Mouse (Mus musculus): Measurements from ENCODE around the gene Scube3. TPM values are rescaled to one million over a fixed set of nuclear protein-coding genes. Genes with fewer than 3 reads are reported as not detected.

Gene Scube3
- total RNA-seq (2021) = 1 to 10 TPM; 1.1 TPM
- long read RNA-seq, experiment 1, partial matches to known transcripts = 0 of 3 reads
- long read RNA-seq, experiment 1, other reads (novel, unspliced or antisense) = 3 of 3 reads
- long read RNA-seq, experiment 2 = 0 reads

DNA sequence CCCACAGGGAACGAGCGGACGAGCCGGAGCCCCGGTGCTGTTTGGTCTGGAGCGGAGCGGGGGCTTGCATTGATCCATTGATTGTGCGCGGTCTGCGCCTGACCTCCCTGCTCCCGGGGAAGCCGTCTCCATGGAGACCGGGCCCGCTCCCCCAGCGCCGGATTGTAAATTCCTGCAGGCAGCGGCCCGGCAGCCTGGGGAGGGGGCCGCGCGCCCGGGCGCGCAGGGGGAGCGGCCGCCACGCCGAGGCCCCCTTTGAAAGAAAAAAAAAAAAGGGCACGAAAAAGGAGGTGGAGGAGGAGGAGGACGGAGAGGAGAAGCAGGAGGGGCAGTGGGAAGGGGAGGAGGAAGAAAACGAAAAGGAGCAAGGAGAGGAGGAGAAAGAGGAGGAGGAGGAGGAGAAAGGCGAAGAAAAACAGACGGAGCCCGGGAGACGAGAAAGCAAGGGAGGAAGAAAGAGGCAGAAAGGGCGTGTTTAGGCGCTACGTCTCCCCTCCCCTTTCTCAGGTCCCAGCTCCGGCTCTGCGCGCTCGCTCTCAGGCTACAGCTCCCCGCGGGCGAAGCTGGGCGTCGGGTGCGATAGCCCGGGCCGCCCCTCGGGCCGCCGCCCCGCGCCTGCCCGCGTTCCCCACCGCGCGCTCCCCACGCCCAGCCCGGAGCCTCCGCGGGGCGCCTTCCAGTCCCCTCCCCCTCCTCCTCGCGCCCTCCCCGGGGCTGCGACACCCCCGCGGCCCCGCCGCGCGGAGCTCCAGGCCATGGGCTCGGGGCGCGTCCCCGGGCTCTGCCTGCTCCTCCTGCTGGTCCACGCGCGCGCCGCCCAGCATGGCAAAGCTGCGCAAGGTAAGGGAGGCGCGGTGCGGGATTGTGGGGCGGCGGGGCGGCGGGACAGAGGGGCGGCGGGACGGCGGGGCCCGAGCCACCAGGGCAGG, at the start of gene Scube3:
TSS of gene Scube3 (plus strand) at position 371 of the 929 bp plus-strand sequence.
- no peak for TF ChIP-seq CTCF (conservative IDR thresholded peaks at IDR 0.05)
- H3K4me3 ChIP-seq = peak within 1 kb of the TSS; percentile 46
- no peak for DNase-seq (ENCODE audit: low spot score in 2 of 2)
- H3K27ac ChIP-seq = no peak within 1 kb of the TSS

DNA sequence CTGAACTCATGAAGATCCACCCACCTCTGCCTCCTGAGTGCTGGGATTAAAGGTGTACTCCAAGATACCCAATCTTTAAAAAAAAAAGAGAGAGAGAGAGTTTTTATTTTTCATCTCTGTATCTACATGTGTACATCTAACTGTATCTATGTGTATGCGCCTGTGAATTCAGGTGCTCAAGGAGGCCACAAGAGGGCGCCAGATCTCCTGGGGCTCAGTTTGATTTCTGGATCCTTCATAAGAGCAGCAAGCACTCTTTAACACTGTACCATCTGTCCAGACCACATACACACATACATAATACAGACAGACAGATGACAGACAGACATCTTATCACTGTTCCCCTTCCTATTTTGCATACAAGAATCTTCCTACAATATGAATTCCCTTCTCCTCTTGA, 49.6 kb upstream of the Scube3 start:
- Histone ChIP-seq H3K27ac (no peak overlapping the region), H3K4me3 (no peak overlapping the region)
- no peak for DNase-seq (ENCODE audit: low spot score in 2 of 2)
- peak; percentile 45 for TF ChIP-seq CTCF (conservative IDR thresholded peaks at IDR 0.05)

DNA sequence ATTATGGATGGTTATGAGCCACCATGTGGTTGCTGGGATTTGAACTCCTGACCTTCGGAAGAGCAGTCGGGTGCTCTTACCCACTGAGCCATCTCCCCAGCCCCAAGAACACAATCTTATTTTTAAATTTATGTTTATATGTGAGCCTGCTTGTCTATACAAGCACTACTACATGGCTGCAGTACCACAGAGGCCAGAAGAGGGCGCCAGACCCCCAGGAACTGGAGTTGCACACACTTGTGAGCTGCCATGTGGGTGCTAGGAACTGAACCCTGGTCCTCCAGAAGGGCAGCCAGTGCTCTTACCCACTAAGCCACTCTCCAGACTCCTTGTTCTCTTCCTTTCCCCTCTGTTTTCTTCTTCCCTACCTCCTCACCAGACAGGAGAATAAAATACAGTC, 48.1 kb upstream of the Scube3 start:
- peak; percentile 48 for TF ChIP-seq CTCF (conservative IDR thresholded peaks at IDR 0.05)
- DNase-seq (ENCODE audit: low spot score in 2 of 2) = no peak
- H3K4me3 ChIP-seq = no peak overlapping the region
- H3K27ac ChIP-seq = no peak overlapping the region

- TF ChIP-seq CTCF (conservative IDR thresholded peaks at IDR 0.05) = no peak
- DNase-seq (ENCODE audit: low spot score in 2 of 2) = no peak
- Histone ChIP-seq H3K4me3 (no peak overlapping the region), H3K27ac (no peak overlapping the region)
Observed at GRCm38 (mm10) chr17:28096418-28096817, 45.5 kb upstream of the Scube3 start.

GRCm38 (mm10) chr17:28097308-28097707, 44.6 kb upstream of the Scube3 start:
- no peak for TF ChIP-seq CTCF (conservative IDR thresholded peaks at IDR 0.05)
- Histone ChIP-seq H3K4me3 (no peak overlapping the region), H3K27ac (no peak overlapping the region)
- no peak for DNase-seq (ENCODE audit: low spot score in 2 of 2)

DNA sequence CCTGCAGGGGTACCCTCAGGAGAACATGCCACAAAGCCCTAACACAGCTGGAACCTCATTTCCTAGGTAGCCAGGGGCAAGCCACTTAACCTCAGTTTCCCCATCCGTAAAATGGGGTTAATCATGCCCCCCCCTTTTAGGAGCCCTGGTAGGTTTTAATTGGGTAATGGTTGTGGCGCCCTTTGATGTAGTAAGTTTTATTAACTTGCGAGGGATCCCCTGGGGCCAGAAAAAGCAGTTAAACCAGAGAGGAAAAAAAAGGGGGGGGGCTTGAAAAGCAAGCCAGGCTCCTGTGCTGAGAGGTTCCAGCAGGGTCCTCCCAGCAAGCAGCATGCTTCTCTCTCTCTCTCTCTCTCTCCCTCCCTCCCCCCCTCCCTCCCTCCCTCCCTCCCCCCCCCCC, 42.9 kb upstream of the Scube3 start:
- H3K4me3 ChIP-seq = no peak overlapping the region
- H3K27ac ChIP-seq = no peak overlapping the region
- no peak for DNase-seq (ENCODE audit: low spot score in 2 of 2)
- no peak for TF ChIP-seq CTCF (conservative IDR thresholded peaks at IDR 0.05)

DNA sequence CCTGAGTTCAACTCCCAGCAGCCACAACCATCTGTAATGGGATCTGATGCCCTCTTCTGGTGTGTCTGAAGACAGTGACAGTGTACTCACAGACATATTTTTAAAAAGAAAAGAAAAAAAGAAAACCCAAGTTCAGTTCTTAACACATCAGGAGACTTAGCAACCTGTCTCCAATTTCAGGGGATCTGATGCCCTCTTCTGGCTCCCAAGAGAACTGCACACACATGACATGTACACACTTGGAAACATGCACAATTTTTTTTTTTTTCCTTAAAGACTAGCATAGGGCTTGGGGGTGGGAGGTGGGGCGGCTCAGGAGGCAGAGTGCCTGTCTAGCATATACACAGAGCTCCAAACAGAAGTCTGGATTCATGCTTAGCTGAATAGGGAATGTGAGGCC, 41.3 kb upstream of the Scube3 start:
- Histone ChIP-seq H3K27ac (no peak overlapping the region), H3K4me3 (no peak overlapping the region)
- peak; percentile 44 for TF ChIP-seq CTCF (conservative IDR thresholded peaks at IDR 0.05)
- no peak for DNase-seq (ENCODE audit: low spot score in 2 of 2)

- no peak for DNase-seq (ENCODE audit: low spot score in 2 of 2)
- no peak for TF ChIP-seq CTCF (conservative IDR thresholded peaks at IDR 0.05)
Observed at GRCm38 (mm10) chr17:28101284-28101887, 40.6 kb upstream of the Scube3 start.

GRCm38 (mm10) chr17:28101902-28102319, 40.0 kb upstream of the Scube3 start:
- Histone ChIP-seq H3K4me3 (no peak overlapping the region), H3K27ac (no peak overlapping the region)

More at GRCm38 (mm10) chr17:28101284-28101887, 40.6 kb upstream of the Scube3 start:
- no peak overlapping the region for H3K27ac ChIP-seq
- H3K4me3 ChIP-seq = no peak overlapping the region

GRCm38 (mm10) chr17:28104416-28104815, 37.5 kb upstream of the Scube3 start:
- Histone ChIP-seq H3K27ac (no peak overlapping the region), H3K4me3 (no peak overlapping the region)
- no peak for TF ChIP-seq CTCF (conservative IDR thresholded peaks at IDR 0.05)
- DNase-seq (ENCODE audit: low spot score in 2 of 2) = no peak

More at GRCm38 (mm10) chr17:28101902-28102319, 40.0 kb upstream of the Scube3 start:
- no peak for DNase-seq (ENCODE audit: low spot score in 2 of 2)
- no peak for TF ChIP-seq CTCF (conservative IDR thresholded peaks at IDR 0.05)

DNA sequence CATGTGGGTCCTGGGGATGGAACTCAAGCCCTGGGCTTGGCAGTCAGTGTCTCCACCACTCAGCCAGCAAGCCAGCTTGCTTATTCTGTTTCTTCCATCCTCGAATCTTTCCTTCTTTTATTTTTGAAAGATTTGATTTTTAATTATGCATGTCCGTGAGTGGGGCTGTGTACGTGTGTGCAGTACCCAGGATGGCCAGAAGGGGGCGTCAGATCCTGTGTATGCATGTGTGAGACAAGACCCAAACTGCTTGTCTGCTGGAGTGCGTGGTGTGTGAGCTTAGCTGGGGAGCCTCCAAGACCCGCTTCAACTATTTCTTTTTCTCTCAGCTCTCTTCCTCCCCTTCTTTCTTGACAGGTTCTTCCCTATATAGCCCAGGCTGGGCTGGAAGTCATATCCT, 35.6 kb upstream of the Scube3 start:
- no peak overlapping the region for H3K27ac ChIP-seq
- TF ChIP-seq CTCF (conservative IDR thresholded peaks at IDR 0.05) = peak; percentile 63
- DNase-seq (ENCODE audit: low spot score in 2 of 2) = no peak
- no peak overlapping the region for H3K4me3 ChIP-seq

GRCm38 (mm10) chr17:28107275-28107674, 34.7 kb upstream of the Scube3 start:
- H3K27ac ChIP-seq = no peak overlapping the region
- DNase-seq (ENCODE audit: low spot score in 2 of 2) = no peak
- no peak for TF ChIP-seq CTCF (conservative IDR thresholded peaks at IDR 0.05)
- no peak overlapping the region for H3K4me3 ChIP-seq

GRCm38 (mm10) chr17:28112266-28112665, 29.7 kb upstream of the Scube3 start:
- H3K27ac ChIP-seq = no peak overlapping the region
- DNase-seq (ENCODE audit: low spot score in 2 of 2) = no peak
- H3K4me3 ChIP-seq = no peak overlapping the region
- TF ChIP-seq CTCF (conservative IDR thresholded peaks at IDR 0.05) = no peak

Measured in layer of hippocampus, adult 2 months (tissue).